Mouse (Mus musculus) heart, embryonic 16.5 days (tissue): ENCODE results near the gene Phactr4. TPM values are rescaled to one million over a fixed set of nuclear protein-coding genes. Genes with fewer than 3 reads are reported as not detected.

Source experiments
- ATAC-seq: fragments of 200-750 bp; cut with Nextera tagmentation; replicated peaks from 2 replicates; pipeline ENCODE4 v1.8.0; 2017; ENCODE audit warnings: moderate number of reproducible peaks; ENCODE audit not compliant: insufficient read depth, low FRiP score; ENCODE audit errors: extremely low read depth
- H3K27ac ChIP-seq: fragments of 300-500 bp; sonication (generic); 2 replicates; pipeline ENCODE4 v1.5.1; 2014; ENCODE audit warnings: mild to moderate bottlenecking, low read length, control low read depth, moderate library complexity
- H3K27me3 ChIP-seq: fragments of 300-500 bp; sonication (generic); 2 replicates; pipeline ENCODE4 v1.6.1; 2014; ENCODE audit warnings: low read length, mixed read lengths; ENCODE audit not compliant: control insufficient read depth, insufficient read depth
- H3K36me3 ChIP-seq: fragments of 300-500 bp; sonication (generic); 2 replicates; pipeline ENCODE4 v1.6.1; 2014; ENCODE audit not compliant: control insufficient read depth, insufficient read depth
- H3K4me1 ChIP-seq: fragments of 300-500 bp; sonication (generic); 2 replicates; pipeline ENCODE4 v1.6.1; 2014; ENCODE audit warnings: low read length, mixed read lengths; ENCODE audit not compliant: control insufficient read depth, insufficient read depth
- H3K4me2 ChIP-seq: fragments of 300-500 bp; sonication (generic); 2 replicates; pipeline ENCODE4 v1.6.1; 2014; ENCODE audit warnings: low read depth, mild to moderate bottlenecking, control low read depth, low read length
- H3K4me3 ChIP-seq: fragments of 300-500 bp; sonication (generic); 2 replicates; pipeline ENCODE4 v1.5.1; 2014; ENCODE audit warnings: mild to moderate bottlenecking, control low read depth, low read length
- H3K9ac ChIP-seq: fragments of 300-500 bp; sonication (generic); 2 replicates; pipeline ENCODE4 v1.6.1; 2014; ENCODE audit warnings: low read length, control low read depth
- H3K9me3 ChIP-seq: fragments of 300-500 bp; sonication (generic); replicated peaks from 2 replicates; pipeline ENCODE4 v1.6.1; 2016; ENCODE audit warnings: low read length; ENCODE audit not compliant: control insufficient read depth
- WGBS: fragments of 180-500 bp; shearing (Covaris S2); extraction: QIAGEN DNeasy Blood & Tissue Kit; methylation state at CpG from one replicate; pipeline ENCODE4 v1.1.7; 2014; 5-methylcytosine and 5-hydroxymethylcytosine counted together
- polyA plus RNA-seq: library from polyadenylated mRNA; unstranded; fragments of >200 nt; fragmentation: Nextera tagmentation; extraction: Ambion mirVana; gene quantifications from 2 replicates; pipeline ENCODE4 v1.2.1, GENCODE M21; 2015

The Phactr4 gene
- polyA plus RNA-seq, 1 experiment from 2014 or later = 16.5 TPM

- ATAC-seq = no peak
- no peak overlapping the region for H3K4me2 ChIP-seq
- H3K9me3 ChIP-seq = no peaks in the 10 kb centered on the region
- peaks cover 11% of the 10 kb centered on the region for H3K4me1 ChIP-seq
- no peaks in the 10 kb centered on the region for H3K27me3 ChIP-seq
- no peak overlapping the region for H3K4me3 ChIP-seq
- no peak overlapping the region for H3K27ac ChIP-seq
- H3K9ac ChIP-seq = no peak overlapping the region
- 88% methylated on average over 5 of the region's 5 CpGs for WGBS
- H3K36me3 ChIP-seq = peaks cover 38% of the 10 kb centered on the region
Measured at GRCm38 (mm10) chr4:132312627-132313026, 109.7 kb downstream of the Phactr4 start.

- ATAC-seq = no peak
- Histone ChIP-seq H3K27me3 (no peaks in the 10 kb centered on the region), H3K4me1 (peaks cover 11% of the 10 kb centered on the region), H3K36me3 (peaks cover 35% of the 10 kb centered on the region), H3K4me3 (no peak overlapping the region), H3K9me3 (no peaks in the 10 kb centered on the region), H3K9ac (no peak overlapping the region), H3K4me2 (no peak overlapping the region), H3K27ac (no peak overlapping the region)
- 50% methylated on average over 3 of the region's 3 CpGs for WGBS
Measured at GRCm38 (mm10) chr4:132311801-132312200, 110.5 kb downstream of the Phactr4 start.

- ATAC-seq = no peak
- 37% methylated on average over 1 of the region's 1 CpGs for WGBS
- no peak overlapping the region for H3K4me3 ChIP-seq
- H3K27ac ChIP-seq = no peak overlapping the region
- no peaks in the 10 kb centered on the region for H3K9me3 ChIP-seq
- no peak overlapping the region for H3K4me2 ChIP-seq
- H3K4me1 ChIP-seq = peaks cover 11% of the 10 kb centered on the region
- H3K27me3 ChIP-seq = no peaks in the 10 kb centered on the region
- no peak overlapping the region for H3K9ac ChIP-seq
- H3K36me3 ChIP-seq = peaks cover 35% of the 10 kb centered on the region
Measured at GRCm38 (mm10) chr4:132311209-132311608, 111.1 kb downstream of the Phactr4 start.

DNA sequence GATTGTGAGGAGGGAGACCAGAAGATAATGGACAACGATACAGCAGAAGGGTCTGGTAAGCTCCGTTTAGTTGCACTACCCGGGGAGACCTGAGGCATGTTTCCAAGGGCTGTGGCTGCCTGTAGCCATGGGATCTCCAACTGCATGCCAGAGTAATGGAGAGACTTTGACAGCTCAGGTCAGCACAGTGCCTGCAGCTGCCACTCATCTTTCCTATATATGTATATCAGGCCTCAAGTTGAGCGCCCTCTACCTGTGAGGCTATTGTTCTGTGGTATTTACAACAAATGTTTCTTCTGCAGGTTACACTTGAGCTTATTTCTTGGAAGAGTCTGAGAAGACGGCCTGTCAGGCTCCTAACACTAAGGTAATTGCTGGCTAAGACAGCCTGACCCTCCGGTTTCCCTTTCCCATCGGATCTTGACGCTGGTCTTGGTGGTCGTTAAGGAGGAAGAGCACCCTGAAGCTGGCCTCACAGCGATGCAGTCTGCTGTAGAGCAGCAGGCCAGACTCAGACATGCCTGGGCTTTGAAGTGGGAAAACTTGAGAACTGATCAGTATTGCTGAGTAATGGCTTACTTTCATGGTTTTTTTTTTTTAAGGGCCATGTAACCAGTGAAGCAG lies 112.3 kb downstream of the Phactr4 start:
- peaks cover 35% of the 10 kb centered on the region for H3K36me3 ChIP-seq
- peak overlapping the region; percentile 84 for H3K4me2 ChIP-seq
- peak overlapping the region; percentile 92 for H3K4me3 ChIP-seq
- 28% methylated on average over 10 of the region's 10 CpGs for WGBS
- H3K4me1 ChIP-seq = peaks cover 11% of the 10 kb centered on the region
- 0 out of 2 replicates have a peak, but pooled peaks have one; percentile 25 for ATAC-seq
- H3K27ac ChIP-seq = peak overlapping the region; percentile 94
- H3K27me3 ChIP-seq = no peaks in the 10 kb centered on the region
- H3K9me3 ChIP-seq = no peaks in the 10 kb centered on the region
- peak overlapping the region; percentile 98 for H3K9ac ChIP-seq

DNA sequence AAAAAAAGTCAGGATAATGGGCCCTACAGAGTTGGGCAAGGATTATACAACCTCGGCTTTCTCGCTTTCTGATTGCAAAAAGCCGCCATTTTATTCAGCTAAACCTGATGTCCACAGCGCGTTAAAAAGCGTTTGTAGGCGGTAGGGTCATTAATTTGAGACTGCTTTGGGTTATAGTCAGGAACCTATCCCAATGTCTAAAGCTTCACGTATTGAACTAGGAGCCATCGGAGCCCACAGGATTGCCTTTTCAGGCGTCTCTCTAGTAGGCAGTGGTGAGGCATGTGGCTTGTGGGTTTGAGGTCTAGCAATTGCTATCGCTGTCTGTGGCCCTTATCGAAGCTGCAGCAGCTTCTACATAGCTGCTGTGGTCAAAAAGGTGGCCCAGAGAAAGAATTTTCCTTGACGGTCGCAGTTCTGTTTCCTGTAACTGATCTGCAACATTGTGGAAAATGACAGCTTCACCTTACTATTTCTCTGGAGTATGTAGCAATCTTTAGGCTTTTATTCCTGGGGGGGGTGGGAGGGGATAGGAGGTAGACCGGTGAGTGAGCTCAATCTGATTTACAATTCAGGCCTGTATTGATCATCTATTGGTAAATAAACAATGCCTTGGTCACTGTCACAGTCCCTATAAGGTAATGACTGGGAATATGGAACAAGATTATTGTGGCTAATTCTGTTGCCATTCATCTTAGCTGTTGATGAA lies 113.0 kb downstream of the Phactr4 start:
- H3K27ac ChIP-seq = peak overlapping the region; percentile 94
- WGBS = under 1% methylated on average over 15 of the region's 15 CpGs
- no peaks in the 10 kb centered on the region for H3K27me3 ChIP-seq
- no peaks in the 10 kb centered on the region for H3K9me3 ChIP-seq
- peak overlapping the region; percentile 98 for H3K9ac ChIP-seq
- peaks cover 35% of the 10 kb centered on the region for H3K36me3 ChIP-seq
- ATAC-seq = no peak
- peak overlapping the region; percentile 92 for H3K4me3 ChIP-seq
- H3K4me2 ChIP-seq = peak overlapping the region; percentile 84
- peaks cover 11% of the 10 kb centered on the region for H3K4me1 ChIP-seq

DNA sequence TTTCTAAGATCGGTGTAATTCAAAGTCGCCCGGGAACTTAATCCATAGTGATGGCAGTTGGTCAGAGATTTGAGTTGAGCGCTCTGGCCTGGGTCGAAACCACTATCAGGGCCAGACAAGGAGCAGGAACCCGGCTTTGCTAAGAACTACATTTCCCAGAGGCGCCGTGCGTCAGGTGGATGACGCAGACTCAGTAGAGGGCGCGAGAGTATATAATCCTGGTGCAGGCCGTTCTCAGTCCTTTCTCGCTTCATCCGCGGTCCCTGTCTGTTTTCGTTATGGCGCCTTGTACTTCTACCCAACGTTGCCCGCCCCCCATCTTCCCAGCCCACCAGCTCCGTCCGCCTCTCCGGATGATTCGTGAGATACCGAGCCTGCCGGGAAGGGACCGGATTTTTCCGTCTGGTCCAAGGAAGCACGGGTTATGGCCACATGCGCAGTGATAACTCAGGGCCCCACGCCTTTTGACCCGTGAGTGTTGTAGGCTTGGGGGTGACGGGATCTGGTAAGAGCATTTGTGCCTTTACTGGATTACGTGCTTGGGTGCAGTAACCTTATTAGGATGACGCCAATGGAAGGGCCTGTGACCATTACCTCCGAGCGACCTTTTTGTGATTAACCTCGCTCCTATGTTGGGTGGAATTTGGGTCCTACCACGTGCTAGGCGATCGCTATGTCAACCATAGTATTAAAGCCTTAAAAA lies 113.7 kb downstream of the Phactr4 start:
- H3K4me2 ChIP-seq = peak overlapping the region; percentile 84
- under 1% methylated on average over 41 of the region's 41 CpGs for WGBS

DNA sequence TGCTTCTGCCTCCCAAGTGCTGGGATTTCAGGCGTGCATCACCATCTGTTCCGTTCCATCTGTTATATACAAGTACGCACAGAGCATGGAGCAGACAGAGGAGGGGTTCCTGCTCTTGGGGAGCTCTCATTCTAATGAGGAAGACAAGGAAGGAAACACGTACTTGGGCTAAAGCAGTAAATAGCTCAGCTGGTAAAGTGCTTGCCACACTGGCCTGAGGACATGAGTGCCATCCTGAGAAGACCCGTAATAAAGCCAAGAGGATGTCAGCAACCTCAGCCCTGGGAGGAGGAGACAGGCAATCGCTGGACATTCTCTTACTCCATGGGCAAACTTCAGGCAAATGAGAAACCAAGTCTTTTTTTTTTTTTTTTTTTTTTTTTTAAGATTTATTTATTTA lies 116.3 kb downstream of the Phactr4 start:
- Histone ChIP-seq H3K36me3 (peaks cover 11% of the 10 kb centered on the region), H3K4me2 (no peak overlapping the region), H3K27ac (no peak overlapping the region), H3K9me3 (no peaks in the 10 kb centered on the region), H3K27me3 (no peaks in the 10 kb centered on the region), H3K4me1 (peaks cover 23% of the 10 kb centered on the region), H3K9ac (no peak overlapping the region), H3K4me3 (no peak overlapping the region)
- ATAC-seq = no peak
- WGBS = 70% methylated on average over 6 of the region's 6 CpGs

More for the DNA sequence above, 113.7 kb downstream of the Phactr4 start:
- Histone ChIP-seq H3K27ac (peak overlapping the region; percentile 94), H3K36me3 (peaks cover 29% of the 10 kb centered on the region), H3K27me3 (no peaks in the 10 kb centered on the region), H3K9me3 (no peaks in the 10 kb centered on the region), H3K4me1 (peaks cover 11% of the 10 kb centered on the region), H3K9ac (peak overlapping the region; percentile 98), H3K4me3 (peak overlapping the region; percentile 92)
- peak; percentile 92 for ATAC-seq
